Mouse (Mus musculus) G1E (cell line): Measurements from ENCODE around the gene Rbbp5.

ENCODE experiments used
- CTCF ChIP-seq: IDR thresholded peaks from 2 replicates; pipeline ENCODE4 v1.5.1; 2012; ENCODE audit warnings: low read depth, low read length, inconsistent platforms, mixed read lengths
- GATA1 ChIP-seq: IDR thresholded peaks from 2 replicates; pipeline ENCODE4 v1.6.1; 2012; ENCODE audit warnings: borderline replicate concordance, low read length, inconsistent platforms, mixed read lengths
- POLR2AphosphoS5 ChIP-seq: IDR thresholded peaks from 2 replicates; pipeline ENCODE4 v1.6.1; 2012; ENCODE audit warnings: low read depth, low read length, inconsistent platforms; ENCODE audit not compliant: insufficient replicate concordance
- TAL1 ChIP-seq: conservative IDR thresholded peaks from 2 replicates; pipeline ENCODE4 v1.6.1; 2012; ENCODE audit warnings: low read depth, low read length, inconsistent platforms, mixed read lengths

DNA sequence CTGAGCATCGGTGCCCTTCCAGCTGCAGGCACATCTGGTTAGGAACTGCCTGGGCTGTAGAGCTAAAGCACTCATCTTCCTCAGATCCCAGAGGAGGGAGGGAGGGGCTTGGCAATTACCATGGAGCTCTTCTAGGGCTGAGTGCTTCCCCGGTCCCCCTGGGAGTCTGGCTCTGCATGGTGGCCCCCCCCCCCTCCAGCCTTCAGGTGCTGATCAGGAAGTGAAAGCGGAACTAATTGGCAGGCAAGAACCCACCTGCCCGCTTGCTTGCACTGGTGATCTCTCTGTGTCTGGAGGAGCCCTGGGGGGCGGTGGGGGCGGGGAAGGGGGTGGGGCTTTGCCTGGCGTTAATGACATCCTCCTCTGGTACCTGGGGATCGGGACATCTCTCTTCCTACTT is 56.7 kb downstream of the Rbbp5 start:
- TF ChIP-seq GATA1, result no peak
- TF ChIP-seq CTCF, result no peak
- no peak for TF ChIP-seq TAL1
- TF ChIP-seq POLR2AphosphoS5, result no peak
